Mouse (Mus musculus): ENCODE results near the gene 1810013L24Rik.

1810013L24Rik gene

DNA sequence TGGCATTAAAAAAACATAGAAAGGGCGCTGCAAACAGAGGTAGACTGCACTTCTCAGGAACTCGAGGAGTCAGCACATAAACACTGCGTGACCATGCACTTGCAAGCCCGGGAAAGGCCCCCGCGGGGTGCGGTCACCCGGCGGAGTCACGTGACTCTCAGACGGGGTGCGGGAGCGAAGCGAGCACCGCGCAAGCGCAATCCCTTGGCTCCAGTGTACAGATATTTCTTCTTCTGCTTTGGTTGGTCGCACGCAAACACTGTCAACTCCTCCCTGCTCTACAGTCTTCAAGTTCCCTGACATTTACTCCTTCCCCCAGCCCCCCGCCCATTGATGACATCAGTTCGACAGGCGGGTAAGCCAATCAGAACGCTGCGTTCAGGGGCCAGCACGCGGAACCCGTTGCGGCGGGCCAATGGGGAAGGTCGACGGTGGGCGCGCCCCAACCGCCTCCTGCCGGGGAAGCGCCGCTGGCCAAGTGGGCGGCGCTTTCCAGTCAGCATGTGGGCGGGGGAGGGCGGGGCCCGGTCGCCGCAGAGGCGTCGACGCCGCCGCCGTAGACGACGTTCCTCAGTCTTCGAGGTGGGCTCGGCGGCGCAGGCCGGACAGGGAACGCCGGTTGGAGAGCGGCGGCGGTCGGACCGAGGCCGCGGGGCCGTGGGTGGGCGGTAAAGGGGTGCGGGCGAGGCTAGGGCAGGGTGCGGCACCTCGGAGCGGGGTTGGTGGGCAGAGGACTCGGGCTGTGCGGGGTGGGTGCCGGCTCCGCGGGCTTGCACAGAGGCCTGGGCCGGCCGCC is at the start of gene 1810013L24Rik:
Gene 1810013L24Rik (plus strand): TSS at position 537 of the 796 bp plus-strand sequence.
- in situ Hi-C loops (cut with MboI), result no loop called here

DNA sequence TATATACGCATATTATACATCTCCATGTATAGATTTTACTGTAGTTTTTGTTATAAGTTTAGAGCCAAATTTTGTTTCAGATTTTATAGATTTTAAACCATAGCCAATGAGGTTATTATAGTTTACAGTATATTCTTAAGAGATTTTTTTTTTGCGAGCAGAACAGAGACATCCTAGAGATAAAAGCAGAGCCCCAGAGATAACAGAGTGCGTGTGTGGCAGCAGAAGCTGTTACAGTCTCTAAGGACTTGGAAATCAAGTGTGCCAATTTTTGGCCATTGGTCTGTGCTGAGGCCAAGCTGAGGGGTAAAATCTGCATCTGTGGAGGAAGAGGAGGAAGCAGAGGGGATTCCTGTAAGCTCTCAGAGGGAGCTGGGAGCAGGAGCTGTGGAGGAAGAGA is 49.7 kb upstream of the 1810013L24Rik start:
- in situ Hi-C loops (cut with MboI), result no loop called here

DNA sequence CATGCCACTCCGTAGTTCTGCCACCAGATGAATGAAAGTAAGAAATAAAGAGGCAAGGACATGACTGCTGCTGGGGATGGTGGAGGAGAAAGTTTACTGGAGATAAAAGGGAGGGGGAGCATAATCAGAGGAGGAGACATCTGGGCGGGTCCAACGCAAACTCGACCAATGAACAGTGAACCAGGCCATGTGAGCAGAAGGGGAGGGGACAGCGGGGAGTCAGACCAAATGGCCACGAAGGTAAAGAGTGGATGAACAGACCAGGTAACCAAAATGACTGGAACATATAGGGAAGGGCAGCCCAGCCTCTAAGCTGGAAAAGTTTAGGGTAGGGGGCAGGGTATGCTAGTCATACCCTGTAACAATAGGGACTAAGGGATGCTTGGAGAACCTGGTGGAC is 48.7 kb upstream of the 1810013L24Rik start:
- in situ Hi-C loops (cut with MboI), result no loop called here

DNA sequence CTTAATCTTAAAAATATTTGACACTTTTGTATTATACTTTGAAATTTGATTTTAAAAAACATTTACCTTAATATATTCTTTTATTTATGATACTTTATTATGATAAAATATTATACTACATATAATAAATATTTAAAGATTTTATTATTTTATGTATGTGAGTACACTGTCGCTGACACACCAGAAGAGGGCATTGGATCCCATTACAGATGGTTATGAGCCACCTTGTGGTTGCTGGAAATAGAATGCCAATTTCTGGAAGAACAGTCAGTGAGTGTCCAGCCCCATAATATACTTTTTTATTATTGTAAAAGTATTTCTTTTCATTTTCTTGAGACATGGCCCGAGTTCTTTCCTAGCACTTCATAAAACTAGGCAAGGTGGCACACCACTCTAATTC is 48.2 kb upstream of the 1810013L24Rik start:
- in situ Hi-C loops (cut with MboI), result no loop called here

DNA sequence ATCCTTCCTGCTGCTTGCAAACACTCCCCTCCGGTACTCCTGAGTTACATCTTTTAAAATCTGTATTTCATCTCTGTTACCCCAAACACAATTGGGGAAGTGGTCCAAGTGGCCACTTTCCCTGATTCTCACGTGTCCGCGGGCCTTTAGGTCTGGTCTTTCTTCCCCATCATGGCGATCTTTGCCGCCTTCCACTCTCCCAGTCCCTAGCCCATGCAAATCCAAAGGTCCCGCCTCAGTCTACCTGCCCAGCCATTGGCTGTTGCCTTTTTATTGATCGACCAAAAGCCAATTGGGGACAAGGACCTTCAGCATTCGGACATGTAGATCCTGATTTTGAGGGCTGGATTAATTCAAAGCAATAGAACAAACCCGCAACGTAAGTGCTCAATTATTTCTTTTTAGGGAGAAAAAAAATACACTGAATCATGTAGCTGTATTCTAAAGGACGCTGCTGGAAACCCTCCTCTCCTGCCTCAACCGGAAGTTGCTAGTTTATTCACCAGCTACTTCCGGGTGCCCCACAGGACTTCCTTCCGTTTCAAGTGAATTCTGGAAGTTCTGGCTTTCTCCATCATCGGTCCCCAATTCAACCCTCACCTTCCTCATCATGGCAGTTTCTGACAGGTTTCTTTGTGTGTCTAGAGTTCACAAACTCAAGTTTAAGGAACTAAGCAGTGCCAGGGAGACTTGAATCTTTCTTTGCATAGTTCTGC is 46.5 kb upstream of the 1810013L24Rik start:
- in situ Hi-C loops (cut with MboI), result no loop called here

DNA sequence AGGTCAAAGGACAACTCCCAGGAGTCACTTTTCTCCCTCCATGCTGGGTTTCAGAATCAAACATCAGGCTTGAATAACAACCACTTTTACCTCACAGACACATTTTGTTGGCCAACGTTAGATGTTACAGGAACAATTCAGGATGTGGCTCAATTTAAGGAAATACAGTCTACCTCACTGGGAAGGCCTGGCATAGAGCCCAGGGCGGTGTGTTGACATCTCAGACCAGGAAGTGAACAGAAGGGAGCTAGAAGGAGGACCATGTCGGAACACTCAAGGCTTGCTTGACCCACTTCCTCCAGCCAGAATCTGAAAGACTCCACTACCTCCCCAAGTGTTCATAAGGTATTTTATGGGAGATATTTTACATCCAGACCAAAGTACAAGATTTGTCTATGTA is 45.1 kb upstream of the 1810013L24Rik start:
- in situ Hi-C loops (cut with MboI), result no loop called here

DNA sequence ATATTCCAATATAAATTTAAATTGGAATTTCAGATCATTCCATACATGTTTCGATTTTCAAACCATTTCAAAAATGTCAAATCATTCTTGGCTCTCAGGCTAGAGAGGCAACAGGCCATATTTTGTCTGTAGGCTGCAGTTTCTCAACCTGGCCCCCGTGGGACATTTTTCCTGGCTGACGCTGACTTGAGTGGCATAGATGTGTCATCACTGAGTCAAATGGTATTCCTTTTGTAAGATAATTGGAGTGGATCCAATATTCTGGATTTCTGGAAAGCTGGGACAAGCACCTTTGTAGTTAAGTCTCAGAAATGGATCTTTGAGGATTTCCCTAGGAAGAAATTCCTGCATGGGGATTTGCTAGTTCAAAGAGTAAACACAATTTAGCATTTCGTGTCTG is 39.0 kb upstream of the 1810013L24Rik start:
- in situ Hi-C loops (cut with MboI), result no loop called here

DNA sequence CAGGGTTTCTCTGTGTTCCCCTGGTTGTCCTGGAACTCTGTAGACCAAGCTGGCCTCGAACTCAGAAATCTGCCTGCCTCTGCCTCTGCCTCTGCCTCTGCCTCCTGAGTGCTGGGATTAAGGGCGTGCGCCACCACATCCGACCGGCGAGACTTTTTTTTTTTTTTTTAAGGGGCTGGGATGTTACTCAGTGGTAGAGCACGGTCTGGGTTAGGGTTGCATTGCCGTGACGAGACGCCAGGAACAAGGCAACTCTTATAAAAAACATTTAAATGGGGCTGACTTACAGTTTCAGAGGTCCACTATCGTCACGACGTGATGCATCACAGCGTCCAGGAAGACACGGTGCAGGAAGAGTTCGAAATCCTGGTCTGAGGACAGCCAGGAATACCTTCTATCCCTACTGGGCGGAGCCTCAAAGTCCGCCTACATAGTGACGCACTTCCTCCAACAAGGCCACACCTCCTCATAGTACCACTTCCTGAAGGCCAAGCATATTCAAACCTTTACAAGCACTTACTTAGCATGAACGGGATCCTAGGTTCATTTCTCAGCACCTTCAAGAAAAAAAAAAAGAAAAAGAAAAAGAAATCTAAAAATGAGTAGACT is 37.8 kb upstream of the 1810013L24Rik start, which contains the start of gene Usp7:
Gene Usp7 (minus strand): TSS at position 360 of the 609 bp plus-strand sequence.
- in situ Hi-C loops (cut with MboI), result no loop called here

DNA sequence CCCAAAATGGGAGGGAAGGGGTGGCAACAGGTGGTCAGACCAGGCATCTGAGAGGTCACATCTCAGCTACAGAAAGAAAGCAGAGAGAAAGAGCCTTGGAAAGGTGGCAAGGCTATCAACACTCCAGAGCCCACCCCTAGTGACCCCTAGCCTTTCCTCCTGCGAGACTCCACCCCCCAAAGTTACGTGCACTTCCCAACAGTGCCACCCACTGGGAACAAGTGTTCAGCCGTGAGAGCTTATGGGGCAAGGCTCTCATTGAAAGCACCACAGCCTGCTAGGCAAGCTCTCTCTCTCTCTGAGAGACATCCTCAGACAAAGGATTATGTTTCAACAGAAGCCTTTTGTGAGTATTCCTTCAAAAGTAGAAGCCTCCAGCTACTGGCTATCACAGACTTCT is 34.9 kb upstream of the 1810013L24Rik start:
- in situ Hi-C loops (cut with MboI), result no loop called here

DNA sequence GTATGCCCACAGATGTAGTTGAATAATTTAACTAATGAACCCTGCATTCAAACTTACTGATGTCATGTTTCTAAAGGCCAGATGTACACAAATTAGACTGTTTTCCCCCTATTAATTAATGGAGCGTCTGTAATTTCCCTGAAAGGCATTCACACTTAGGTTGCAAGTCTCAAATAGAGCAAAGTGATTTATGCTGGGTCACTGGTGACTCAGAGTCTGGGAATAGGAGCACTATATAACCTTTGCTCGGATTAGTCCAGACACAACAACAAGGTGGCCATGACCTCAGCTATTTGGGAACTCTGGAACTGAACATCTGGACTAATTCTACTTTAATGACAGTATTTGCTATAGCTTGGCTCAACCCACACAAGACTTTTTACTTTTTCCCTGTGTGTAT is 34.0 kb upstream of the 1810013L24Rik start:
- in situ Hi-C loops (cut with MboI), result no loop called here

DNA sequence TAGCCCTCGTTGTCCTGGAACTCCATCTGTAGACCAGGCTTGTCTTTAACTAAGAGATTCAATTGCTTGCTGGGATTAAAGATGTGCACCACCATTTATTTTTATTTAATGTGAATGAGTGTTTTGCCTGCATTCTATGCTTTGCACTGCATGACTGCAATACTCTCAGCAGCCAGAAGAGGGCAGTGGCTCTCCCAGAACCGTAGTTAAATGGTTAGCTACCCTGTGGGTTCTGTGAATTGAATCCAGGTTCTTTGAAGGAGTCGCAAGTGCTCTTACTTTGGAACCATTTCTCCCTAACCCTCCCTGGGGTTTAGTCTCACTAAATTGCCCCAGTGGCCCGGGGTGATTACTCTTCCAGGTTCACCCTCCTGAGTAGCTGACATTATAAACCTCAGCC is 23.2 kb upstream of the 1810013L24Rik start:
- in situ Hi-C loops (cut with MboI), result no loop called here

DNA sequence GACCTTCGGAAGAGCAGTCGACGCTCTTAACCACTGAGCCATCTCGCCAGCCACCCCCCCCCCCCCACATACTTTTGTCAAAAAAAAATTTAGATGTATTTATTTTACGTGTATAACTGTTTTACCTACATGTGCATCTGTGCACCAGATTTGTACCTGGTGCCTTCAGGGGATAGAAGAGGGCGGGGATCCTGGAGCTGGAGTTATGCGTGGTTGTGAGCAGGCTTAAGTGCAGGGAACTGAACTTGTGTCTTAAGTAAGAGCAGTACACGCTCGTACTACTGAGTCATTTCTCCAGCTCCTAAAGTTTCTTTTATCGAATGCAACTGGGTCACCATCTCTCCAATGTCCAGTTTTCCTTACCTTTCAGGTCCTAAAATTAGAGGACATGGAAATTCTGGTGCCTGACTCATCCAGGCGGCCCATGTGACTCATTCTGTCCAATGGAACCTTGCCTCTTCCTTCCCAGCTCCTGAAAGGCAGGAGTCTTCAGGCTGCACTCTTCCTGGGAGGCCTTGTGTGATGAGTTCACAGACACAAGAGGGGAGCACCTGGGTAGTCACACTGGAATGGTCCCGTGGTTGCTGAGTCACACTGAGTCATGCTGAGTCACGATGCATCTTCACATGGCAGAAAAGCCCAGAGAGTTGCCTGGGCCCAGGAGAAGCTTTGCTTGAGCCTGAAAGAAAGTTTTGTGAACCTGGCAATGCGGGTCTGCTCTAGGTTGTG is 19.3 kb upstream of the 1810013L24Rik start:
- in situ Hi-C loops (cut with MboI), result loop anchor here (10.0 kb wide), 1 partner anchor 54 kb away; no protein-coding TSS in a partner anchor

DNA sequence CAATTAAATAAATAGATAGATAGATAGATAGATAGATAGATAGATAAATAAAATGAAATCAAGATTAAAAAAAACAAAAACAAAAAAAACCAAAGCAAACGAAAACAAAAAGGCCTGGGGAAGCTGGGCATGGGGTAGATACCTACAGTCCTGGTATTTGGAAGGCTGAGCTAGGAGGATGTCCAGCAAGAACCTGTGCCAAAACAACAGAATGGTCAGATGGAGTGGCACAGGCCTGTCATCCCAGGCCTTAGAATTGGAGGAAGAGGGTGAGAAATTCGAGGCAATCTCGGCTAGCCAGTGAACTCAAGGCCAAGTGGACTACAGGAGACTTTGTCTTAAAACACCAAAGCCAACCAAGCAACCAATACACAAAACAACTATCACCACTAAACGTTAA is 12.0 kb upstream of the 1810013L24Rik start:
- in situ Hi-C loops (cut with MboI), result loop anchor here (10.0 kb wide), 1 partner anchor 47 kb away; no protein-coding TSS in a partner anchor

DNA sequence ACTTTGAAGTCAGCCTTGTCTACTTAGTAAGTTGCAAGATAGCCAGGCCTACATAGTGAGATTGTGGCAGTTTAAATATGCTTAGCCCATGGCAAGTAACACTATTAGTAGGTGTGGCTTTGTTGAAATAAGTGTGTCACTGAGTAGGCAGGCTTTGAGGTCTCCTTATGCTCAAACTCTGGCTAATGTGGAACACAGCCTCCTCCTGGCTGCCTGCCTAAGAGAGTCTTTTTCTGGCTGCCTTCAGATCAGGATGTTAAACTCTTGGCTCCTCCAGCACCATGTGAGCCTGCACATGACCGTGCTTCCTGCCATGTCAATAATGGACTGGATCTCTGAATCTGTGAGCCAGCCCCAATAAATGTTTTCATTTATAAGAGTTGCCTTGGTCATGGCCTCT is 8.5 kb upstream of the 1810013L24Rik start:
- in situ Hi-C loops (cut with MboI), result no loop called here

DNA sequence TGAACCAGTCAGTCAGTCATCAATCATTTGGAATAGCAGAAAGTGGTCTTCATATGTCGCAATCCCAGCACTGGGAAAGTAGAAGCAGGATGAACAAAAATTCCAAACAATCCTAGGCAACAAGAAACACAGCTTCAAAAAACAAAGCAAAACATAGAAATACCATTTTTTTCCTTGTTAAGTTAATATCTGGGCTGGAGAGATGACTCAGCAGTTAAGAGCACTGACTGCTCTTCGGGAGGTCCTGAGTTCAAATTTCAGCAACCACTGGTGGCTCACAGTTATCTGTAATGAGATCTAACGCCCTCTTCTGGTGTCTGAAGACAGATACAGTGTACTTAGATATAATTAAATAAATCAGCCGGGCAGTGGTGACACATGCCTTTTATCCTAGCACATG is 7.3 kb upstream of the 1810013L24Rik start:
- in situ Hi-C loops (cut with MboI), result no loop called here

DNA sequence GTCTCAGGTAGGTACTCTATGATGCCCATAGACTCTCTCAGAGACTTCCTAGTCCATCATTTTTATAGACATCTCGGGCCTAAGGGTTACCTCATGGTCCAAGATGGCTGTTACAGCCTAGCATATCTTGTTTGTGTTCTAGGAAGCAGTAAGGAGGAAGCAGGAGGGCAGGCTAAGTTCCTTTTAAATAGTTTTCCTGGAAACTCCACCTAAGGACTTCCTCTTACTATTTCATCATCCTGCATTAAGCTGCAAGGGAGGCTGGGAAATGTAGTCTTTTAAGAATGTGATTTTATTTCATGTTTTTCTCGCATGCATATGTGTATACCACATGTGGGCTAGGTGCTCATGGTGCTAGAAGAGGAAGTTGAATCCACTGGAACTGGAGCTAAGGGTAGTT is 6.2 kb upstream of the 1810013L24Rik start:
- in situ Hi-C loops (cut with MboI), result no loop called here

DNA sequence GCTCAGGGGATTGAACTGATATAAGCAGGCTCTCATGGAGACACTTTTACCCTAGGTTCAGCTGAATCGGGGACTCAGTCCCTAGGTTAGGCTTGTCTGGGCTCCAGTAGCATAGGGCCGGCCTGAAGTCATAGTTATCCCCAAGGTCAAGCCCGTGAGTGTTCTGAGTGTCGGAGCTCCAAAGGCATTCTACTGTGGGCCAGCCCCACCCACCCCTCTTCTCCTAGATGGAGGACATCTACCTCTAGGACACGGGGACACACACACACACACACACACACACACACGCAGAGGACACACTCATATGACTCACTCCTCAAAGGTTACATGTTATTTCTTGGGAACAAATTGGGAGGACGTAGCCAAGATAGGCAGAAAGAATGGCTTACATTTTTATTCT is 2.5 kb upstream of the 1810013L24Rik start:
- in situ Hi-C loops (cut with MboI), result no loop called here

DNA sequence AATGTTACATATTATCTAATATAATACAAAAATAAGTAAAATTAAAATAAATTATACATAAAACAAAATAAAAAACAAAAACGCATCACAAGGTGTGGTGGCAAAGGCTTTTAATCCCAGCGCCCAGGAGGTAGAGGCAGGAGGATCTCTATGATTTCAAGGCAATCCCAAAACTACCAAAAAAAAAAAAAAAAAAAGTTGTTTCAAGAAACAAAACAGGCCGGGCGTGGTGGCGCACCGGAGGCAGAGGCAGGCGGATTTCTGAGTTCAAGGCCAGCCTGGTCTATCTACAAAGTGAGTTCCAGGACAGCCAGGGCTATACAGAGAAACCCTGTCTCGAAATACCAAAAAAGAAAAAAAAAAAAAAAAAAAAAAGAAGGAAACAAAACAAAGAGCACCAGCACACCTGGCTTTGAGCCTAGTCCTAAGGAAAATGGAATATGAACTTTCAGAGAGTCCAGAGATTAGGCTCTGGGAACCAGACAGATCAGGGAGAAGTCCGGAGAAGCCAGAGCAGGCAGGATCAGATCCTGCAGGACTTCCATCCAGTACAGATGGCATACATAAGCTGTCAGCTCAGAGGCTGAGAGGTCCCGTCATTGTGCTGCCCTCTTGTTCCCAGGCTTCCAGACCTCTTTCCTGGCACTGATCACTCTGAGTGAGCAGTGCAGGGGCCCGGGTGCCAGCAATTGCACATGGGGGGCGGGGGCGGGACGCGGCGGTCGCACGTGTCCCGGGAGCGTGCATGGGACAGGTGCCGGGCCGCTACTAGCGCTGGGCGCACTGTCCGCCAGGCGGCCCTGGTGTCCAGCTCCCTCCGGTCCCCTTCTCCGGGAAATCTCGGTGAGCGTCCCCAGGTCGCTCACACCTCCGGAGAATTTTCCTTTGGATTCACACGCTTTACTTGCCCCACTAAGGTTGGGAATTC is 1.0 kb upstream of the 1810013L24Rik start:
- in situ Hi-C loops (cut with MboI), result no loop called here

DNA sequence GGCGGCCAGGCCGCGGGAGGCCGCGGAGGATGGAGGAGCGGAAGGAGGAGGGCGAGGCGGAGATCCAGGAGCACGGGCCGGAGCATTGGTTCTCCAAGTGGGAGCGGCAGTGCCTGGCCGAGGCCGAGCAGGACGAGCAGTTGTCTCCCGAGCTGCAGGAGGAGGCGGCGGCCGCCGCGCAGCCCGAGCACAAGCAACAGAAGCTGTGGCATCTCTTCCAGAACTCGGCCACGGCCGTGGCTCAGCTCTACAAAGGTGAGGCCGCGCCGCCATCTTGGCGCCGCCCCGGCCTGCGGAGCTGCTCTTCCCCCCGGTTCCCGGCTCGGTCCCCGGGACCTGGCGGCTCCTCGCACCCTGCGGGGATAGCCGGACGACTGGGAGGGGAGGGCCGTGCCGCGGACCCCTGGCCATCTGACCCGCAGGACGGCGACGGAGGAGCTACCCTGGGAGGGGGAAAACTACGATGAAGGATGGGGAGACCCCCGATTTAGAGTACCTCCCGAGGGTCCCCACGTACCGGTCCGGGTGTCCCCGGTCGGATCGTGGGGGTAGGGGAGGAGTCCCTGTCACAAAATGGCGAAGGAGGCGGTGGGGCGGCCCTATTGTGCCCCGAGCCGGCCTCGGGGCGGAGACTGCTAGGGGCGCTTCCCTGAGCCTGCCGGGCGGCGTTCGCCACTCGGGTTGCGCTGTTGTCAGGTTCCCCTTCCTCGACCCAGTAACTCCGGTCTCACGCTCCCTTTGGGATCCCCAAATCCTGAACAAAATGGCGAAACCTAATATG is 721 bp downstream of the 1810013L24Rik start:
- in situ Hi-C loops (cut with MboI), result no loop called here

DNA sequence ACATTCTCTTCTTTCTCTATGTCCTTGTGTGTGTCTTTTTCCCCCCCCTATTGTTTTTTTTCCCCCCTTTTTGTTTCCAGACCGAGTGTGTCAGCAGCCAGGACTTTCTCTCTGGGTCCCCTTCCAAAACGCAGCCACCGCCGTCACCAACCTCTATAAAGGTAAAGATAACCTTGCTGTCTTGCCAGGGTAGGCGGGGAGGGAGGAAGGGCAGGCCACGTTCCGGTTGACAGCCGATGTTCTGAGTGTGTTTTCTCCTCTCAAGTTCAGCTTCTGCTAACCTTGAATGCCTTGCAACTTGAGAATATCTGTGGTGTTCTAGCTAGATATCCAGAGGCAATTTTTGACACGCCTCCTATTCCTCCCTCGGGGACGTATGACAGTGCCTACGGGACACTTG is 1.3 kb downstream of the 1810013L24Rik start:
- in situ Hi-C loops (cut with MboI), result no loop called here

Measured in mature B cell (primary cell).